Comparison of ENCODE assay signal across 8 mouse cellular contexts in genomic region chr17:8164701-8165607, GRCm38 (mm10). TPM values are rescaled to one million over a fixed set of nuclear protein-coding genes. Genes with fewer than 3 reads are reported as not detected.
DNase-seq lines count a peak whose midpoint lies in the region; ATAC-seq and TF ChIP-seq lines count a peak whose summit lies in the region.
"Not testable (repeated sequence)": the region's sequence is repeated elsewhere in the genome, so short reads cannot be mapped to it uniquely, and the experiment has no call there.

Gene Fgfr1op, plus strand, starts transcription at chr17:8165501.

- peak within 1 kb of the TSS; percentile 47 for H3K4me3 ChIP-seq in embryonic facial prominence, embryonic 12.5 days
- H3K4me3 ChIP-seq in olfactory bulb, adult 2 months (ENCODE audit: insufficient read depth, low read depth, low read length), result peak within 1 kb of the TSS; percentile 68

- peak within 1 kb of the TSS; percentile 48; the same call in 1 of the 2 replicates for H3K9ac ChIP-seq in embryonic facial prominence, embryonic 12.5 days

- not testable (repeated sequence) for H3K4me1 ChIP-seq in embryonic facial prominence, embryonic 12.5 days; olfactory bulb, adult 2 months (ENCODE audit: control insufficient read depth, insufficient read depth, low read length)

- H3K4me2 ChIP-seq in embryonic facial prominence, embryonic 12.5 days (replicated peaks), result peak within 1 kb of the TSS; percentile 43

- H3K27ac ChIP-seq in embryonic facial prominence, embryonic 12.5 days; olfactory bulb, adult 2 months (ENCODE audit: insufficient read depth, low read depth, low read length): not testable (repeated sequence)

- H3K9me3 ChIP-seq in embryonic facial prominence, embryonic 12.5 days, result not testable (repeated sequence)

- not testable (repeated sequence) for H3K36me3 ChIP-seq in embryonic facial prominence, embryonic 12.5 days

- ATAC-seq in embryonic facial prominence, embryonic 12.5 days (ENCODE audit: insufficient number of reproducible peaks, insufficient read depth, low FRiP score, low TSS enrichment), result peak; percentile 91

- not testable (repeated sequence) for H3K27me3 ChIP-seq in embryonic facial prominence, embryonic 12.5 days

- TF ChIP-seq POLR2A in olfactory bulb, adult 2 months (IDR thresholded peaks at IDR 0.05; ENCODE audit: insufficient read depth, low read depth, low read length), result not testable (repeated sequence)

- TF ChIP-seq CTCF in olfactory bulb, adult 2 months (IDR thresholded peaks at IDR 0.05; ENCODE audit: insufficient read depth, low read depth, low read length), result not testable (repeated sequence)

- DNase-seq in adrenal gland, adult (ENCODE audit: inconsistent age in 2 of 2, low spot score in 1 of 2), result peak; percentile 83 to 98
- DNase-seq in gastrocnemius, postnatal 4 days (ENCODE audit: low spot score in 2 of 2), result peak in 1 of 2 experiments; percentile 33
- DNase-seq in induced T-regulatory cell, adult 2 months (ENCODE audit: low read depth), result peak; percentile 62
- peak in 1 of 2 experiments; percentile 66 for DNase-seq in left cerebral cortex, adult 18-20 months (ENCODE audit: low spot score in 2 of 2)
- DNase-seq in lung, postnatal 10 days, result peak; percentile 39
- DNase-seq in urinary bladder, adult 2 months (ENCODE audit: low spot score), result peak; percentile 63

- under 1% methylated on average over 20 of the region's 55 CpGs for WGBS in embryonic facial prominence, embryonic 12.5 days
- under 1% methylated on average over 22 of the region's 55 CpGs for WGBS in olfactory bulb, adult 2 months

RNA-seq across cellular contexts. Expression of gene Fgfr1op, which starts in this region (rescaled TPM):
- 43.2 and 43.5 TPM in 2 replicates for polyA plus RNA-seq in embryonic facial prominence, embryonic 12.5 days (2016; fragmentation: Nextera tagmentation; extraction: Ambion mirVana)
- 10 to 100 TPM; 25.3 to 30.2 TPM for total RNA-seq in gastrocnemius, postnatal 4 days (2021)
- total RNA-seq in left cerebral cortex, adult 18-20 months (2021), result 10 to 100 TPM; 17.9 to 18.5 TPM
- polyA plus RNA-seq in olfactory bulb, adult 2 months (2012; ENCODE audit: insufficient read depth, insufficient read length, low replicate concordance, missing spikeins), result not detected in 2 replicates
- 11.4 and 13.6 TPM in 2 replicates for polyA plus RNA-seq in urinary bladder, adult 2 months (2012; rRNA removed)
